Mouse (Mus musculus): ENCODE results near the gene Evl.
"Not testable (repeated sequence)": the region's sequence is repeated elsewhere in the genome, so short reads cannot be mapped to it uniquely, and the experiment has no call there.

Gene Evl

DNA sequence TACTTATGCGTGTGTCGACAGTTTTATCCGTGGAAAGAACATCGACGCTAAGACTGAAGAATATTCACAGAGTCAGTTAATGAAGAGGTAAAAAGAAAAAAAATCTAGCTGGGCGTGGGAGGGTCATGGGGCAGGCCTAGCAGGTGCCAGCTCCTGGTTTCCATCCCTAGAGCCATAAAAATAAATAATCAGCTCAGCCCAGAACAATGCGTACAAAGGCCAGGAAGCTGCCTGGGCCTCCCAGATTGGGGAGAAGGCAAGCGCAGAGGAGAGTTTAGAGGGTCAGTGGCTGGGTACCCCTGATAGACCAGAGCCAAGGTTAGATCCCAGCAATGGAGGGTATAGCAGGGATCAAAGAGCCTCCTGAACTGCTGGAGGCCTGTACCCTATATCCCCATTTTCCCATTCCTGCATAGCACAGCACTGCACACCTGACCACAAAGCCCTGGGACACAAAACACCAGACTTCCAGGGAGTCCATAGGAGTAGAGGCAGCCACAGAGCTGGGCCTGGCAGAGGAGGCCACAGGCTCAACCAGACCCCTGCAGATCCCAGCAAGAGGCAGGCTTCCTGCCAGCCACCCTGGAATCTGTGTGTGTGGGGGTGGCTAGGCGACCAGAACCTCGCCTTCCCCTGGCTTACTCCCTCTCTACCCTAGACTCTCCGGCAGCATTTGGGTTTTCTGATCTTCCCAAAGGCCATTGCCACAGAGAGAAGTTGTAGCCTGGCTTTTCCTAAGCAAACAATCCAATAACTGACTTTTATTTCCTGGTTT lies 144.4 kb downstream of the Evl start:
- no peak for DNase-seq (ENCODE audit: low spot score in 2 of 2)

DNA sequence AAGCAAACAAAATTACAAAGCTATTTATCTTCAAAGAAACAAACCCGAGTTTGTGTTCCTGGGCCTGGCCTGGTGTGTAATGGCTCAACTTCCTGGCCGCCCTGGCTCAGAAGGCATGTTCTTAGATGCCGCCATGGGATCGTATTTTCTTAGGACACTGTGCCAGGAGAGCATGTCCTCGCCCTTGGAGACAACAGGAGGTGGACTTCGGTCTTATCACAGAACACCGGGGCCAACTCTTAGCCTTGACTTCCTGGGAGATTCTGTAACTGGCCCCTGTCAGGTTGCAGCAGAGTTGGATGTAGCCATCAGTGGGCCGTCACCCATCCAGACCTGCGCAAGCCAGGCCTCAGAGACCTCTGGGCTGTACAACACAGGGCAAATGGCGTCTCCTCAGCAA lies 145.1 kb downstream of the Evl start:
- no peak for DNase-seq (ENCODE audit: low spot score in 2 of 2)

DNA sequence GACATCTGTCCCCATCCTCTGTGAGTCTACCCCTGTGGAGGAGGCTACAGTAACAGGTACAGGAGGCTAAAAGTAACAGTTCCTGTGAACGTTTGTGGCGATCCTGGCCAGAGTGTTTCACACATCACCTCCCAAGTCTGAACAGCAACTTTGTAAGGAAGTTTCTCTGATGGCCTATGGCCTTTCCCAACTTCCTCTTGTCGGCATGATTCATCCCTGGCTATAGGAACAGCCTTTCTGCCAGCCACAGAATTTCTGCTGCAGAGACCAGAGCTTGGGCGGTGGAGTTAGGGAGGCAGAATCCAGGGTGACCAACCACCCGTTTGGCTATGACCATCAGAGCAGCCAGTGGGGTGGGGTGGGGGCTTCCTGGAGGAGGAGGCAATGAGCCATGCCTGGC lies 145.5 kb downstream of the Evl start:
- no peak for DNase-seq (ENCODE audit: low spot score in 2 of 2)

DNA sequence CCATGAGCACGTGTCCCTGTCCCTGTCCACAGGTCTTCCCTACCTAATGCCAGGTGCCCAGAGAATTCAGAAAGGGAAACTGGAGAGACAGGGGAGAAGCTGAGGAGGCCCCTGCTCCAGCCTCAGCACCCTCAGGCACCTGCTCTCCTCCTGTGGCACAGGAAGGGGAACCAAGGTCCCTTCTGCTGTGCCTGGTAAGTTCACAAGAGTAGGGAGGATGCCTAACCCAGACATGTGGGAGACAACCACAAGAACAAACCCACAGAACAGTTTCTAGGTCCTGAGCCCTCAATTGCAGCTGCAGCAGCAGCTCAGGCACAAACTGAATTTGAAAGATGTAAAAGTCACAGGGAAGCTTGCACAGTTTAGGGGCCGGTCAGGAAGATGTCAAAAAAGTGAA lies 146.7 kb downstream of the Evl start:
- no peak for DNase-seq (ENCODE audit: low spot score in 2 of 2)

DNA sequence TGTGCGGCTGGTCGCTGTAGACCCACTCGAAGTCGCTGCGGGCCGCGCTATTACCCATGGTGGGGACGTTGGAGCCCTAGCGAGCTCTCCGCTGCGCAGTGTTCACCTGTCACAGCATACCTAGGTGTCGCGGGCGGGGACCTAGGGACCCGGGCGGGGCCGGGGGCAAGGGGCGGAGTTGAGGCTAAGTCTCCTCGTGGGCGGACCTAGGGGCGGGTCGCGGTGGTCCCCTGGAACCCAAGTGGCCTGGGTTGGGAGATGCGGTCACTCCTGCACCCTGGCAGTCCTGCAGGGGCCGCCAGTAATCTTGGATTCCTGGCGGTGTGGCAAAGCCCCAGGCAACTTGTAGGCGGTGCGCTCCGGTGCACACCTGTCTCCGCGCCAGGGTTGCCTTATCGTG lies 147.7 kb downstream of the Evl start, which contains the start of gene Degs2:
TSS of gene Degs2 (minus strand) at position 131 of the 400 bp plus-strand sequence.
- DNase-seq (ENCODE audit: low spot score in 2 of 2) = no peak

DNA sequence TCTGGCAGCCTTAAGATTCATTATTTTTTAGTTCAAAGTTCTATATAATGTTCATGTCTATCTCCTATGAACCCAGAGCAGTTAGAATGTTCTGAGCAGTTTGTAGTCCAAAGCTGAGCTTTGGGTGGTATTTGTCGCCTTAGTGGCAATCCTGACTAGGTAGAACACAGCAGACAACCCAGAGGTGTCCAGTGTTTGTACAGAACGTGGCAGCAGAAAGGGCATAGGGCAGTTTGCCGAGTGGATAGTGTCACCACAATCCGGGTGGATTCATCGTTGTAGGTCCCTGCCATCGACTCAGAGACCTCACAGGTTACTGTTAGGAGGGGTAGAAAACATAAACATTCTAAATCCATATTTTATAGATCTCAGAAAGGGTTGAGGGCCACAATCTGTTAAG lies 151.0 kb downstream of the Evl start:
- no peak for DNase-seq (ENCODE audit: low spot score in 2 of 2)

DNA sequence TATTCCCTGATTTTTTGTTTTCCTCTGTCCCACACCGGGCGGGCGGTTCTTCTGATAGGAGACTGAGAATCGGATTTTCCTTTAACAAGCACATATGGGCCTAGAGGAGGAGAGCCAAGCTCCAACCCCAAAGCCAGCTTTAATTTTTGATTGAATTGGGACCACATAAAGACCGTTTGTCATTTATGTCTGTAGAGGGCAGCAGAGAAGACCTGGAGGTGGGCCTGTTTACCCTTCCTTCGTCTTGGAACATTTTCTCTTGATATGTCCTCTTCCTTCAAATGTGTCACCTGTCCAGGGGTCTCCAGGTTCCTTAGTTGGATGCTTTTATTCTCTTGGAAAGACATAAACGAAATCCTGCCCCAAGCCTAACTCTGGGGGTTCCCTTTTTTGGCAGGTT lies 151.6 kb downstream of the Evl start:
- DNase-seq (ENCODE audit: low spot score in 2 of 2) = no peak

DNA sequence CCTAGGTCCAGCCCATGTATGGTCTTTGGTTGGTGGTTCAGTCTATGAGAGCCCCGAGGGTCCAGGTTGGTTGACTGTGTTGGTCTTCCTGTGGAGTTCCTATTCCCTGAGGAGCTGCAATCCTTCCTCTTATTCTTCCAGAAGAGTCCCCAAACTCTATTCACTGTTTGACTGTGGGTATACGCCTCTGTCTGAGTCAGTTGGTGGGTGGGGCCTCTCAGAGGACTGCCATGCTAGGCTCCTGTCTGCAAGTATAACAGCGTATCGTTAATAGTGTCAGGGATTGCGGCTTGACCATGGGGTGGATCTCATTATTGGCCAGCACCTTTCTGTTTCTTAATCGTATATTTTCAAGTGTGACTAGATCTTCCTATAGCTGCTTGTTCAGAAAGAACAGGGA lies 154.9 kb downstream of the Evl start:
- DNase-seq (ENCODE audit: low spot score in 2 of 2) = no peak

DNA sequence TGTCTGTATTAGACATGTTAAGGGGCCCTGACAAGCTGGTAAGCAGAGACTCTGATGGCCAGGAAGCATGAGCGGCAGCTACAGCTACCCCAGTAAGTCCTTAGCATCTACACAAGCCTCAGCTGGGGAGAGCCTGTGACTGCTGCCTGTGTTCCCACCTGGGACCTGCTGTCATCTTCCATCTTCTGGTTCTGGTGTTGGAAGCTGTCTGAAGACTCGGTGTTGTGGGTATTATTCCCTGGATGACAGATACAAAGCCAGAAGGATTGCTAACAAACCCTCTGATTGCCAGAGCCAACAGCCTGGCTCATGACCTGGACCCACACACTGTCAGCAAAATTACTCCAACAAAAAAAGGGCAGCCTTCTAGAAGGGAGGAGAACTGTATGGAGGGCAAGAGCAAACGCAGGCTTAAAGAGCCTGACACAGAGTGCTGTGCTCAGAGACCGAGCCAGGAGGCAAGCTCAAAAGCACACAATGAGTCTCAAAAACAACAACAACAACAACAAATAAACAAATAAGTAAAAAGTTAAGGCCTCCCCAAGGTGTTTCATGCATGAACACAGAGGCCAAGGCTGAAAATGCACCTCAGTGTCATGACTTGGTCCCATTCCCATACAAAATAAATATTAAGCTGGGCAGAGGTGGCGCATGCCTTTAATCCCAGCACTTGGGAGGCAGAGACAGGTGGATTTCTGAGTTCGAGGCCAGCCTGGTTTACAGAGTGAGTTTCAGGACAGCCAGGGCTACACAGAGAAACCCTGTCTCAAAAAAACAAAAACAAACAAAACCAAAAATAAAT lies 155.6 kb downstream of the Evl start:
- no peak for DNase-seq (ENCODE audit: low spot score in 2 of 2)

DNA sequence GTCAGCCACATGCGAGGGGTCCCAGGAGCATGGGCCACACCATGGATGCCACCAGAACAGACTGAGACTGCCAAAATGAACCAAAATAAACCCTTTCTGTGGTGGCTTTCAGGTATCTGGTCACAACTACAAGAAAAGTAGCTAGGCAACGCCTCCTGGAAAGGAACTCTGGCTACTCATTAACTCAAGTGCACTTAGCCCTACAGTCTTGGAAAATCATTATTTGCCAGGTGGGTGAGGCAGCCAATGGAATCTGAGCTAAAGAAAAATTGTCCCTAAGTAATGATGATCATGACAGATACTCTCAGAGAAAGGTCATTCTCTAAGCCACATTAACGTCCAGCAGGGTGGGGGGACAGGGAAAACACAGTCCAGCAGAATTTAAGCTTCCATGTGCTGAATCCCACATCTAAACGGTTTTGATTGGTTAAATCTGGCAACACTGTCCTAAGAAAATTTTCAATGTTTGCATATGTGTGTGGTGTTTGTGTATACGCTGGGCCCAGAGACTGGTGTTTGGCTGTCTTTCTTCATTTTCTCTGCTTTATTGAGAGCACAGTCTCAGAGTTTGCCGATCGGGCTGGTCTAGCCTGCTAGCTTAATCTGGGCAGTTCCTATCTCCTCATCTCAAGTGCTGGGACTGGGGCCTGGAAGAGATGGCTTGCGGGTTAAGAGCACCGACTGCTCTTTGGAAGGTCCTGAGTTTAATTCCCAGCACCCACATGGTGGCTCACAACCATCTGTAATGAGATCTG lies 156.5 kb downstream of the Evl start:
- no peak for DNase-seq (ENCODE audit: low spot score in 2 of 2)

DNA sequence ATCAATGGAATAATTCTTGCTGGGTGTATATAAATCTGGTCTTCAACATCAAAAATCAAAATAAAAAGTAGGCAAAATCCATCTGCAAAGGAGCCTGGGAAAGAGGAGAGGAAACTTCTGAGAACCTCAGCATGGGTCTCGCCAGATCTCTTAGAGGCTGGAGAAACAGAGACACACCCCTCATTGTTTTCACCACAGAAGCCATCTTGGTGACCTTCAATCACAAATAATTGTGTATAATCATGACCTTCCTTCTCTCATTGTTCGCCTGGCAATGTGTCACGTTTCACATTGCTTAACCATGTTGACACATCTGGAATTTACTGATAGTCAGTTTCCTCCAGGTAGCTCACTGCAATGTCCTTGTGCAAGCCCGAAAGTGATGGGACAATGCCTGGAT lies 158.0 kb downstream of the Evl start:
- DNase-seq (ENCODE audit: low spot score in 2 of 2) = no peak

DNA sequence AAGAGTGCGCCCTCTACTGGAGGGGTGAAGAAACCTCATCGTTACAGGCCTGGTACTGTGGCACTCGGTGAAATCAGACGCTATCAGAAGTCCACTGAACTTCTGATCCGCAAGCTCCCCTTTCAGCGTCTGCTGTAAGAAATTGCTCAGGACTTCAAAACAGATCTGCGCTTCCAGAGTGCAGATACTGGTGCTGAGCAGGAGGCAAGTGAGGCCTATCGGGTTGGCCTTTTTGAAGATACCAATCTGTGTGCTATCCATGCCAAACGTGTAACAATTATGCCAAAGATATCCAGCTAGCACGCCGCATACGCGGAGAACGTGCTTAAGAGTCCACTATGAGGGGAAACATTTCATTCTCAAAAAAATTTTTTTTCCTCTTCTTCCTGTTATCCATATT lies 159.5 kb downstream of the Evl start:
- DNase-seq (ENCODE audit: low spot score in 2 of 2) = not testable (repeated sequence)

DNA sequence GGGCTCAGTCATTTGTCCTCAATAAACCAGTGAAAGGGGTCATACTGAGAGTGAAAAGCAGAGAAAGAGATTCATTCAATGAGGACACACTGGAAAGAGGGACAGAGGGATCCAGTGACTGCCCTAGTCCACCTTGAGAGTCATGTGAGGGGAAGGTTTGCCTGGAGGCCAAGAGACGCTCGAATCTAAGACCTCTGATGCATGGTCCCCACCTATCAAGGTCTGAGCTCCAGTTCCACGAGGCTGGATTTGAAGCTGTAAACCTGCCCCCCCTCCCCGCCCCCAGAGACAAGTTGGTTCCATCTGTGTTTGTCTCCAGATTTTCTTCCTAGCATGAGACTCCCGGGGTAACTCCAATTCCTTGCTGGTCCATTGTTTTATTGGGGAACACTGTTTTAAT lies 161.3 kb downstream of the Evl start:
- DNase-seq (ENCODE audit: low spot score in 2 of 2) = no peak

DNA sequence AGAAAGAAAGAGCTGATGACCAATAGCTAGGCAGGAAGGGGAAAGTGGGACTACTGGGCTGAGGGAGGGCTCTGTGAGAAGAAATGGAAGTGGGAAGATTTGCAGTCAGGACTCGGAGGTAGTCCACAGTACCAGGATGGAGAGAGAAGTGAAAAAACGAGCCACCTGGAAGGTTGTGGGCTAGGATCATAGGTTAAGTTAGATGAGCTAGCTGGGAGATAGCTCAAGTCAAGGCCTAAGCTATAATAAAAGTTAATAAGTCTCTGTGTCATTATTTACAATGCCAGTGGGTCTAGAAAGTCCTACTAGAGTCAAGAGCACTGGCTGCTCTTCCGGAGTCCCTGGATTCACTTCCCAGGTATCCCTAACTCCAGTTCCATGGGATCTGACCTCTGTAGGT lies 164.0 kb downstream of the Evl start:
- DNase-seq (ENCODE audit: low spot score in 2 of 2) = no peak

DNA sequence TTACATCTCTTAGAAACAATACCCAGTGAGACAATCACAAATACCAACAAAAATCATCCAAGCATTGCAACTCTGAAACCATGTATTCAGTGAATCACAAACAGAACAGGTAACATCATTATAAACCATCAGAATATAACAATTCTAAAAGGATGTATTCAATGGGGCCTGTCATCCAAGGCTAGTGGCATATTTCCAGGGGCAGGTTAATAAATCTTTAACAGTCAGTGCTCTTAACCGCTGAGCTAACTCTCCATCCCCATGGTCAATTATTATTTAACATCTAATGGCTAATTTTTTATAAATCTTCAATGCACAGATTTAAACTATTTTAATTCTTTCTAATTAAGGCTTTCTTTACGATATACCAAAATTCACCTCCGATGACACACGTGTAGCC lies 167.9 kb downstream of the Evl start:
- DNase-seq (ENCODE audit: low spot score in 2 of 2) = no peak

DNA sequence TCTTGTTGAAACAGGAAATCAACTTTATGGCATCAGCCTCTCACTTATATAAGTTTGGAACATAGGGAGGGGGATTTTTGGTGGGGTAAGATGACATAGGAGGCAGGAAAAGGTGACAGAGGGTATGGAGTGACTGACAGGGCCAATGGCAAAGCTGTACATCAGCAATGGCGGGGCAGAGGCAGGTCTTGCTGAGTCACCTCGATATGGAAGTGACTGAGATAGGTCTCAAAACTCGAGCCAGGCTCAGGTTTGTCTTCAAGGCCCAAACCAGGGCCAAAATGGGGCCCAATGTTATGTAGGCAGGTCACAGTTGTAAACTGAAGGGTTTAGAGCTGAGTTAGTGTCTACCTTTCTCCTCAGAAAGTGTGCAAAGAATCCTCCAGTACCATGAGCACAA lies 169.3 kb downstream of the Evl start:
- no peak for DNase-seq (ENCODE audit: low spot score in 2 of 2)

DNA sequence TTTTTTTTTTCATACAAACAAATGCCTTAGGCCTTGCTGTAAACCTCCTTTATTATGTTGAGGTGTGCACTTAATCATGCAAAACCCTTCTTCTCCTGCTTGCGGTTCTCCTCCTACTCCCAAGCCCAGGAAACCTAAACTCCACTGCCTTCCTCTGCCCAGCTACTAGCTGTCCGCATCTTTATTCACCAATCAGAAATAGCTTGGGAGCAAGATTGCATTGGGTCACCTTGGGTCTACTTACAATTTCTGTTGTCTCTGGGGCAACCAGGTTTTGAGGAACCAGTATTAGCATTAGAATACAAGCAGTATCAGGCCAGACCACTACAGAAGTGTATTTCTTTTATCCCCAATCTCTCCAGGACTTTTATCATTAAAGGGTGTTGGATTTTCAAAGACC lies 179.9 kb downstream of the Evl start:
- no peak for DNase-seq (ENCODE audit: low spot score in 2 of 2)

DNA sequence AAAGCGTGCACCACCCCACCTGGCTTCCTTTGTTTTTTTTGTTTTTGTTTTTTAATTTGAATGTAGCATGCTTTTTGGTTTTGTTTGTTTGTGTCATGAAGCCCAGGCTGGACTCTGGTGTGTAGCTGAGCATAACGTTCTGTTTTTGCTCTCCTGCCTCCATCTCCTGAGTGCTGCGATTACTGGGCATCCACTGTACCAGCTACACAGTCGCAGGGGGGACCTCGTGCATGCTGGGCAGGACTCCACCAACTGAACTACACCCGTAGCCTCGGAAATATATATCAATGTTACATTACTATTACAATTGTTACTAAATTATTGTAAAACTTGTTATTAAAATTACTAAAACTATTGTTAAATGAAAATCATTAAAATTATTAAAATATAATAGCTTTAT lies 183.3 kb downstream of the Evl start:
- DNase-seq (ENCODE audit: low spot score in 2 of 2) = no peak

Data from right cerebral cortex, postnatal 36 days (tissue).